Mouse (Mus musculus) retina, embryonic 14.5 days (tissue): Measurements from ENCODE around the gene Nav2.

Source experiments
- DNase-seq: peaks from one replicate; pipeline ENCODE4 v3.0.0-alpha.2; 2015; ENCODE audit warnings: low spot score

The Nav2 gene

GRCm38 (mm10) chr7:49006886-49007285 is 98.4 kb downstream of the Nav2 start:
- no peak for DNase-seq

- DNase-seq: no peak
These were observed 102.2 kb downstream of the Nav2 start for GRCm38 (mm10) chr7:49010739-49011138.

- no peak for DNase-seq
These were observed 103.5 kb downstream of the Nav2 start for GRCm38 (mm10) chr7:49012027-49012426.

GRCm38 (mm10) chr7:49014480-49014879 is 106.0 kb downstream of the Nav2 start:
- DNase-seq: no peak

GRCm38 (mm10) chr7:49015297-49015696 is 106.8 kb downstream of the Nav2 start:
- DNase-seq: no peak

GRCm38 (mm10) chr7:49016088-49016487 is 107.6 kb downstream of the Nav2 start:
- no peak for DNase-seq

- no peak for DNase-seq
These were observed 109.3 kb downstream of the Nav2 start for GRCm38 (mm10) chr7:49017794-49018193.

- DNase-seq: no peak
These were observed 110.0 kb downstream of the Nav2 start for GRCm38 (mm10) chr7:49018478-49018914.

GRCm38 (mm10) chr7:49025026-49025815 is 116.7 kb downstream of the Nav2 start:
- DNase-seq: no peak

- no peak for DNase-seq
These were observed 117.5 kb downstream of the Nav2 start for GRCm38 (mm10) chr7:49025991-49026390.

GRCm38 (mm10) chr7:49026466-49026865 is 118.0 kb downstream of the Nav2 start:
- no peak for DNase-seq

- DNase-seq: peak; percentile 81
These were observed 120.9 kb downstream of the Nav2 start for GRCm38 (mm10) chr7:49029282-49030012.

GRCm38 (mm10) chr7:49032216-49032615 is 123.7 kb downstream of the Nav2 start:
- DNase-seq: no peak

- DNase-seq: no peak
These were observed 125.7 kb downstream of the Nav2 start for GRCm38 (mm10) chr7:49034253-49034652.

GRCm38 (mm10) chr7:49040163-49040562 is 131.6 kb downstream of the Nav2 start:
- DNase-seq: no peak

- no peak for DNase-seq
These were observed 133.0 kb downstream of the Nav2 start for GRCm38 (mm10) chr7:49041334-49042070.

GRCm38 (mm10) chr7:49045499-49046346 is 137.2 kb downstream of the Nav2 start:
- no peak for DNase-seq

GRCm38 (mm10) chr7:49046347-49046989 is 138.0 kb downstream of the Nav2 start:
- DNase-seq: no peak

GRCm38 (mm10) chr7:49047336-49047735 is 138.8 kb downstream of the Nav2 start:
- no peak for DNase-seq

GRCm38 (mm10) chr7:49052871-49053618 is 144.5 kb downstream of the Nav2 start:
- no peak for DNase-seq
